Mouse (Mus musculus): ENCODE measurements around the gene Tmem168. TPM values are rescaled to one million over a fixed set of nuclear protein-coding genes. Genes with fewer than 3 reads are reported as not detected.
A peak's percentile ranks its signal among the peaks of the same experiment; 100 is the strongest.

The Tmem168 gene
- total and polyA plus RNA-seq, 2 experiments = 8.6 to 24.5 TPM

- no peak overlapping the region for H3K27ac ChIP-seq (replicated peaks; ENCODE audit: insufficient read depth, low read depth, low read length)
Measured at GRCm38 (mm10) chr6:13586154-13586553, 21.7 kb downstream of the Tmem168 start.

GRCm38 (mm10) chr6:13584788-13585187, 23.1 kb downstream of the Tmem168 start:
- 95% methylated on average over 6 of the region's 6 CpGs for WGBS
- no peak for TF ChIP-seq CTCF (IDR thresholded peaks at IDR 0.05; ENCODE audit: low read depth, low read length)
- TF ChIP-seq POLR2A (IDR thresholded peaks at IDR 0.05; ENCODE audit: extremely low read depth, insufficient read depth, low read length) = no peak

More at GRCm38 (mm10) chr6:13586154-13586553, 21.7 kb downstream of the Tmem168 start:
- no peak for DNase-seq (ENCODE audit: extremely low read depth, low read depth, low spot score)
- Histone ChIP-seq H3K79me2 (ENCODE audit: control insufficient read depth, insufficient read depth, low read length) (peaks cover 7% of the 10 kb centered on the region; the same call in 1 of the 2 replicates), H3K4me3 (ENCODE audit: insufficient read depth, low read depth, low read length) (no peak overlapping the region), H3K27me3 (ENCODE audit: control insufficient read depth, insufficient read depth, low read length) (no peaks in the 10 kb centered on the region), H3K36me3 (ENCODE audit: control insufficient read depth, insufficient read depth, low read length) (peaks cover 19% of the 10 kb centered on the region), H3K4me1 (ENCODE audit: control insufficient read depth, insufficient read depth, low read length) (0 out of 2 replicates have a peak, but pooled peaks cover 3% of the 10 kb centered on the region), H3K9ac (ENCODE audit: low read depth, low read length) (no peak overlapping the region)
- WGBS = 59% methylated on average over 8 of the region's 8 CpGs
- TF ChIP-seq CTCF (IDR thresholded peaks at IDR 0.05; ENCODE audit: low read depth, low read length) = no peak
- no peak for TF ChIP-seq POLR2A (IDR thresholded peaks at IDR 0.05; ENCODE audit: extremely low read depth, insufficient read depth, low read length)

GRCm38 (mm10) chr6:13582075-13582474, 25.8 kb downstream of the Tmem168 start:
- no peak overlapping the region for H3K4me3 ChIP-seq (ENCODE audit: insufficient read depth, low read depth, low read length)
- no peak overlapping the region for H3K27ac ChIP-seq (replicated peaks; ENCODE audit: insufficient read depth, low read depth, low read length)
- TF ChIP-seq CTCF (IDR thresholded peaks at IDR 0.05; ENCODE audit: low read depth, low read length) (no peak), POLR2A (IDR thresholded peaks at IDR 0.05; ENCODE audit: extremely low read depth, insufficient read depth, low read length) (no peak)
- H3K9ac ChIP-seq (ENCODE audit: low read depth, low read length) = no peak overlapping the region
- 0 out of 2 replicates have a peak, but pooled peaks cover 3% of the 10 kb centered on the region for H3K4me1 ChIP-seq (ENCODE audit: control insufficient read depth, insufficient read depth, low read length)
- 84% methylated on average over 1 of the region's 1 CpGs for WGBS
- H3K27me3 ChIP-seq (ENCODE audit: control insufficient read depth, insufficient read depth, low read length) = no peaks in the 10 kb centered on the region
- peaks cover 3% of the 10 kb centered on the region; the same call in 1 of the 2 replicates for H3K79me2 ChIP-seq (ENCODE audit: control insufficient read depth, insufficient read depth, low read length)
- DNase-seq (ENCODE audit: extremely low read depth, low read depth, low spot score) = no peak
- peaks cover 14% of the 10 kb centered on the region for H3K36me3 ChIP-seq (ENCODE audit: control insufficient read depth, insufficient read depth, low read length)

More at GRCm38 (mm10) chr6:13584788-13585187, 23.1 kb downstream of the Tmem168 start:
- Histone ChIP-seq H3K9ac (ENCODE audit: low read depth, low read length) (no peak overlapping the region), H3K27me3 (ENCODE audit: control insufficient read depth, insufficient read depth, low read length) (no peaks in the 10 kb centered on the region), H3K4me3 (ENCODE audit: insufficient read depth, low read depth, low read length) (no peak overlapping the region), H3K36me3 (ENCODE audit: control insufficient read depth, insufficient read depth, low read length) (peaks cover 21% of the 10 kb centered on the region), H3K4me1 (ENCODE audit: control insufficient read depth, insufficient read depth, low read length) (0 out of 2 replicates have a peak, but pooled peaks cover 3% of the 10 kb centered on the region), H3K79me2 (ENCODE audit: control insufficient read depth, insufficient read depth, low read length) (peaks cover 3% of the 10 kb centered on the region; the same call in 1 of the 2 replicates), H3K27ac (replicated peaks; ENCODE audit: insufficient read depth, low read depth, low read length) (no peak overlapping the region)
- no peak for DNase-seq (ENCODE audit: extremely low read depth, low read depth, low spot score)

GRCm38 (mm10) chr6:13565734-13566133, 42.2 kb downstream of the Tmem168 start:
- WGBS = 76% methylated on average over 1 of the region's 1 CpGs
- H3K9ac ChIP-seq (ENCODE audit: low read depth, low read length) = no peak overlapping the region
- DNase-seq (ENCODE audit: extremely low read depth, low read depth, low spot score) = peak; percentile 10

GRCm38 (mm10) chr6:13555266-13555665, 52.6 kb downstream of the Tmem168 start:
- Histone ChIP-seq H3K4me1 (ENCODE audit: control insufficient read depth, insufficient read depth, low read length) (no peaks in the 10 kb centered on the region), H3K79me2 (ENCODE audit: control insufficient read depth, insufficient read depth, low read length) (no peaks in the 10 kb centered on the region), H3K4me3 (ENCODE audit: insufficient read depth, low read depth, low read length) (no peak overlapping the region), H3K9ac (ENCODE audit: low read depth, low read length) (no peak overlapping the region), H3K27me3 (ENCODE audit: control insufficient read depth, insufficient read depth, low read length) (no peaks in the 10 kb centered on the region), H3K36me3 (ENCODE audit: control insufficient read depth, insufficient read depth, low read length) (no peaks in the 10 kb centered on the region), H3K27ac (replicated peaks; ENCODE audit: insufficient read depth, low read depth, low read length) (no peak overlapping the region)
- TF ChIP-seq CTCF (IDR thresholded peaks at IDR 0.05; ENCODE audit: low read depth, low read length) (no peak), POLR2A (IDR thresholded peaks at IDR 0.05; ENCODE audit: extremely low read depth, insufficient read depth, low read length) (no peak)
- DNase-seq (ENCODE audit: extremely low read depth, low read depth, low spot score) = no peak
- WGBS = 82% methylated on average over 2 of the region's 2 CpGs

More at GRCm38 (mm10) chr6:13565734-13566133, 42.2 kb downstream of the Tmem168 start:
- Histone ChIP-seq H3K4me3 (ENCODE audit: insufficient read depth, low read depth, low read length) (no peak overlapping the region), H3K27me3 (ENCODE audit: control insufficient read depth, insufficient read depth, low read length) (no peaks in the 10 kb centered on the region), H3K79me2 (ENCODE audit: control insufficient read depth, insufficient read depth, low read length) (no peaks in the 10 kb centered on the region), H3K4me1 (ENCODE audit: control insufficient read depth, insufficient read depth, low read length) (no peaks in the 10 kb centered on the region), H3K27ac (replicated peaks; ENCODE audit: insufficient read depth, low read depth, low read length) (no peak overlapping the region), H3K36me3 (ENCODE audit: control insufficient read depth, insufficient read depth, low read length) (no peaks in the 10 kb centered on the region)
- TF ChIP-seq POLR2A (IDR thresholded peaks at IDR 0.05; ENCODE audit: extremely low read depth, insufficient read depth, low read length) = no peak
- TF ChIP-seq CTCF (IDR thresholded peaks at IDR 0.05; ENCODE audit: low read depth, low read length) = peak; percentile 15; the same call in 1 of the 2 replicates

- TF ChIP-seq CTCF (IDR thresholded peaks at IDR 0.05; ENCODE audit: low read depth, low read length) (no peak), POLR2A (IDR thresholded peaks at IDR 0.05; ENCODE audit: extremely low read depth, insufficient read depth, low read length) (no peak)
- no peak overlapping the region for H3K4me3 ChIP-seq (ENCODE audit: insufficient read depth, low read depth, low read length)
Measured at GRCm38 (mm10) chr6:13541761-13542160, 66.1 kb downstream of the Tmem168 start.

More at GRCm38 (mm10) chr6:13541761-13542160, 66.1 kb downstream of the Tmem168 start:
- 95% methylated on average over 3 of the region's 3 CpGs for WGBS
- H3K9ac ChIP-seq (ENCODE audit: low read depth, low read length) = no peak overlapping the region
- H3K27me3 ChIP-seq (ENCODE audit: control insufficient read depth, insufficient read depth, low read length) = no peaks in the 10 kb centered on the region
- no peaks in the 10 kb centered on the region for H3K36me3 ChIP-seq (ENCODE audit: control insufficient read depth, insufficient read depth, low read length)
- no peaks in the 10 kb centered on the region for H3K79me2 ChIP-seq (ENCODE audit: control insufficient read depth, insufficient read depth, low read length)
- no peak for DNase-seq (ENCODE audit: extremely low read depth, low read depth, low spot score)
- H3K27ac ChIP-seq (replicated peaks; ENCODE audit: insufficient read depth, low read depth, low read length) = no peak overlapping the region
- H3K4me1 ChIP-seq (ENCODE audit: control insufficient read depth, insufficient read depth, low read length) = no peaks in the 10 kb centered on the region
